Mouse (Mus musculus): ENCODE results near the gene Cbarp. TPM values are rescaled to one million over a fixed set of nuclear protein-coding genes. Genes with fewer than 3 reads are reported as not detected.
A peak's percentile ranks its signal among the peaks of the same experiment; 100 is the strongest.

Gene Cbarp
- total and polyA plus RNA-seq, 2 experiments from 2014 or later = 1.1 to 5.9 TPM

GRCm38 (mm10) chr10:80116563-80116926 lies 24.1 kb downstream of the Cbarp start:
- Histone ChIP-seq H3K9me3 (replicated peaks; ENCODE audit: control insufficient read depth, low read length) (no peaks in the 10 kb centered on the region), H3K9ac (replicated peaks; ENCODE audit: low read depth, low read length) (peak overlapping the region; percentile 92), H3K4me3 (ENCODE audit: low read depth, low read length) (peak overlapping the region; percentile 97), H3K27ac (ENCODE audit: low read depth) (peak overlapping the region; percentile 71), H3K27me3 (ENCODE audit: control insufficient read depth, insufficient read depth, low read length) (no peaks in the 10 kb centered on the region), H3K4me2 (ENCODE audit: low read depth, low read length) (peak overlapping the region; percentile 93), H3K4me1 (ENCODE audit: control insufficient read depth, insufficient read depth) (peaks cover 31% of the 10 kb centered on the region), H3K36me3 (replicated peaks; ENCODE audit: control insufficient read depth, insufficient read depth, low read length) (peaks cover 6% of the 10 kb centered on the region; the same call in 1 of the 2 replicates)
- under 1% methylated on average over 27 of the region's 27 CpGs for WGBS
- no peak for DNase-seq (ENCODE audit: low spot score)
- no peak for ATAC-seq (ENCODE audit: insufficient read depth, low read depth)
- no peak for TF ChIP-seq EP300 (IDR thresholded peaks at IDR 0.05; ENCODE audit: low read depth)
- no peak for TF ChIP-seq CTCF (IDR thresholded peaks at IDR 0.05; ENCODE audit: low read depth)

- DNase-seq (ENCODE audit: low spot score) (no peak), ATAC-seq (ENCODE audit: insufficient read depth, low read depth) (no peak)
- TF ChIP-seq CTCF (IDR thresholded peaks at IDR 0.05; ENCODE audit: low read depth) = no peak
- no peak; the same call in 1 of the 2 replicates for TF ChIP-seq EP300 (IDR thresholded peaks at IDR 0.05; ENCODE audit: low read depth)
- no peaks in the 10 kb centered on the region for H3K27me3 ChIP-seq (ENCODE audit: control insufficient read depth, insufficient read depth, low read length)
- peaks cover 3% of the 10 kb centered on the region; the same call in 1 of the 2 replicates for H3K36me3 ChIP-seq (replicated peaks; ENCODE audit: control insufficient read depth, insufficient read depth, low read length)
- under 1% methylated on average over 51 of the region's 63 CpGs for WGBS
- no peaks in the 10 kb centered on the region for H3K9me3 ChIP-seq (replicated peaks; ENCODE audit: control insufficient read depth, low read length)
- peak overlapping the region; percentile 92 for H3K9ac ChIP-seq (replicated peaks; ENCODE audit: low read depth, low read length)
- peak overlapping the region; percentile 90 for H3K27ac ChIP-seq (ENCODE audit: low read depth)
- peak overlapping the region; percentile 93 for H3K4me2 ChIP-seq (ENCODE audit: low read depth, low read length)
- peak overlapping the region; percentile 97 for H3K4me3 ChIP-seq (ENCODE audit: low read depth, low read length)
- peaks cover 31% of the 10 kb centered on the region for H3K4me1 ChIP-seq (ENCODE audit: control insufficient read depth, insufficient read depth)
Measured at GRCm38 (mm10) chr10:80115944-80116335, 24.7 kb downstream of the Cbarp start.

- no peaks in the 10 kb centered on the region for H3K27me3 ChIP-seq (ENCODE audit: control insufficient read depth, insufficient read depth, low read length)
- H3K4me2 ChIP-seq (ENCODE audit: low read depth, low read length) = peak within 1 kb of the TSS; percentile 93
- no peaks in the 10 kb centered on the region for H3K9me3 ChIP-seq (replicated peaks; ENCODE audit: control insufficient read depth, low read length)
- peak; percentile 96 for ATAC-seq (ENCODE audit: insufficient read depth, low read depth)
- DNase-seq (ENCODE audit: low spot score) = peak; percentile 100
- peak within 1 kb of the TSS; percentile 95 for H3K27ac ChIP-seq (ENCODE audit: low read depth)
- peak within 1 kb of the TSS; percentile 97 for H3K4me3 ChIP-seq (ENCODE audit: low read depth, low read length)
- TF ChIP-seq EP300 (IDR thresholded peaks at IDR 0.05; ENCODE audit: low read depth) (peak; percentile 72; the same call in 1 of the 2 replicates), CTCF (IDR thresholded peaks at IDR 0.05; ENCODE audit: low read depth) (peak; percentile 23; the same call in 1 of the 2 replicates)
- no peaks in the 10 kb centered on the region; the same call in 1 of the 2 replicates for H3K36me3 ChIP-seq (replicated peaks; ENCODE audit: control insufficient read depth, insufficient read depth, low read length)
- H3K9ac ChIP-seq (replicated peaks; ENCODE audit: low read depth, low read length) = peak within 1 kb of the TSS; percentile 92
- under 1% methylated on average over 67 of the region's 70 CpGs for WGBS
- H3K4me1 ChIP-seq (ENCODE audit: control insufficient read depth, insufficient read depth) = peaks cover 31% of the 10 kb centered on the region
Measured at GRCm38 (mm10) chr10:80115290-80115943, 25.2 kb downstream of the Cbarp start, which contains the start of gene Stk11. TSS of gene Stk11 (plus strand) at chr10:80115803.

- Histone ChIP-seq H3K27me3 (ENCODE audit: control insufficient read depth, insufficient read depth, low read length) (no peaks in the 10 kb centered on the region), H3K27ac (ENCODE audit: low read depth) (peak overlapping the region; percentile 95), H3K36me3 (replicated peaks; ENCODE audit: control insufficient read depth, insufficient read depth, low read length) (no peaks in the 10 kb centered on the region), H3K9me3 (replicated peaks; ENCODE audit: control insufficient read depth, low read length) (no peaks in the 10 kb centered on the region), H3K4me1 (ENCODE audit: control insufficient read depth, insufficient read depth) (peaks cover 23% of the 10 kb centered on the region), H3K4me3 (ENCODE audit: low read depth, low read length) (peak overlapping the region; percentile 49), H3K9ac (replicated peaks; ENCODE audit: low read depth, low read length) (peak overlapping the region; percentile 64), H3K4me2 (ENCODE audit: low read depth, low read length) (peak overlapping the region; percentile 61)
- peak; percentile 52 for ATAC-seq (ENCODE audit: insufficient read depth, low read depth)
- peak; percentile 92 for DNase-seq (ENCODE audit: low spot score)
- TF ChIP-seq EP300 (IDR thresholded peaks at IDR 0.05; ENCODE audit: low read depth) (no peak), CTCF (IDR thresholded peaks at IDR 0.05; ENCODE audit: low read depth) (peak; percentile 99)
- WGBS = 2% methylated on average over 27 of the region's 27 CpGs
Measured at GRCm38 (mm10) chr10:80114341-80115284, 26.0 kb downstream of the Cbarp start.

- ATAC-seq (ENCODE audit: insufficient read depth, low read depth) = no peak
- H3K9ac ChIP-seq (replicated peaks; ENCODE audit: low read depth, low read length) = no peak overlapping the region
Measured at GRCm38 (mm10) chr10:80107678-80108077, 33.0 kb downstream of the Cbarp start.

More at GRCm38 (mm10) chr10:80107678-80108077, 33.0 kb downstream of the Cbarp start:
- Histone ChIP-seq H3K4me3 (ENCODE audit: low read depth, low read length) (no peak overlapping the region), H3K4me2 (ENCODE audit: low read depth, low read length) (no peak overlapping the region), H3K27ac (ENCODE audit: low read depth) (no peak overlapping the region), H3K36me3 (replicated peaks; ENCODE audit: control insufficient read depth, insufficient read depth, low read length) (no peaks in the 10 kb centered on the region), H3K27me3 (ENCODE audit: control insufficient read depth, insufficient read depth, low read length) (no peaks in the 10 kb centered on the region), H3K9me3 (replicated peaks; ENCODE audit: control insufficient read depth, low read length) (no peaks in the 10 kb centered on the region), H3K4me1 (ENCODE audit: control insufficient read depth, insufficient read depth) (no peaks in the 10 kb centered on the region)
- WGBS = 41% methylated on average over 6 of the region's 6 CpGs
- TF ChIP-seq EP300 (IDR thresholded peaks at IDR 0.05; ENCODE audit: low read depth) = no peak
- no peak for TF ChIP-seq CTCF (IDR thresholded peaks at IDR 0.05; ENCODE audit: low read depth)
- no peak for DNase-seq (ENCODE audit: low spot score)
